Mouse (Mus musculus) ovary, adult 18-20 months (tissue): Measurements from ENCODE around the gene Paqr3.

Source experiments
- DNase-seq: peaks from one replicate; pipeline ENCODE4 v3.0.0; 2022; ENCODE audit warnings: low spot score, mixed read lengths

Gene Paqr3

DNA sequence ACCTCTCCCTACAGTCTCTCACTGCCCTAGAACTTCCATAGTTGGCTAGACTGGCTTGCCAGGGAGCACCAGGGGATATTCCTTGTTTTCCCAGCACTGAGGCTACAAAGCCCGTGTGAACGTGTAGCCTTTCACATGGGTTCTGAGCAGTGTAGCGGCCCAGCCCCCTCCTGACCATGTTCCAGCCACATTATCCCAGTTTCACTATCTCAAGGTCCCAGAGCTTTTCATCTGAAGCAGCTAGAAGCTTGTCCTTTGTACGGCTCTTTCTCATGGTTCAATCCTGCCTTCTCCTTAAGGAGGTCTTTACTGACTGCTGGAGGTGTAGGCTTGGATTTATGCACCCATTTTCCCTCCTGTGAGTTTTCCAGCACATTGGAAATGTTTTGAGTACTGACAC lies 26.9 kb downstream of the Paqr3 start:
- no peak for DNase-seq

- DNase-seq = no peak
Observed at GRCm38 (mm10) chr5:97083701-97084100, 27.7 kb downstream of the Paqr3 start.

DNA sequence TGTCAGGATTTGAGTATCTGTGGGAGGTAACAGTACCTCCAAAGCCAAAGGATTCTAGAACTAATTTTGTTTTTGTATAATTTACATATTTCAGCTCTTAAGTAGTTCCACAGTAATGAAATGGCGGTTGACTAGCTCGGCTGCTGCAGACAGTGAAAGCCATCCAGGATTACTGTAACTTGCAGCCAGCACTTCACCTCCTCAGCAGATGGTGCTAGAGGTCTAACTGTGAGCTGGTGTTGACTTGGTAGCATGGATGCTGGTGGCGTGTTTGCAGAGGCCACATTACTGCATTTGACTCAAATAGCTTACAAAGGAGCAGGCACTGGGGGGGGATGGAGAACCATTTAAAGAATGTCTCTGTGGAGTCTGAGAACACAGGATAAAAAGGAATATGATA lies 29.9 kb downstream of the Paqr3 start:
- DNase-seq = no peak

- DNase-seq = no peak
Observed at GRCm38 (mm10) chr5:97078641-97079040, 32.8 kb downstream of the Paqr3 start.

DNA sequence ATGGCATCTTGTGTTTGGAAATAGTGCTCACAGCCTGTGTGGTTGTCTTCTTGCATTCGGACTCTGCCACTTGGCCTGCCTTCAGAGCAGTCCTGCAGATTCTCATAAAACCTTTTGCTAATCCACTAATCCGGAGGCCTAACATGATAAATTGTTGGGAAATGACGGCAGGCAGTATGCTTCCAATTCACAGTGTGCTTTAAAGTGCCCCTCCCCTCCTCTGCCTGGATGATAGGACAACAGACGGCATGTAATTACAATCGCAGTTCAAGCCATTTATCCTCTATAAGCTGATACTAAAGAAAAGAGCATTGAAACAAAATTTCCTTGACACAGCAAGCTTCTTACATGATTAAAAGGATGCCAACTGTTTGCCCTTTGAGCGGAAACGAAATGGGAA lies 33.7 kb downstream of the Paqr3 start:
- DNase-seq = no peak

GRCm38 (mm10) chr5:97076167-97076566 lies 35.2 kb downstream of the Paqr3 start:
- DNase-seq = no peak

- no peak for DNase-seq
Observed at GRCm38 (mm10) chr5:97075476-97076151, 35.8 kb downstream of the Paqr3 start.

- DNase-seq = no peak
Observed at GRCm38 (mm10) chr5:97065746-97066145, 45.6 kb downstream of the Paqr3 start.

- no peak for DNase-seq
Observed at GRCm38 (mm10) chr5:97062041-97062440, 49.4 kb downstream of the Paqr3 start.

DNA sequence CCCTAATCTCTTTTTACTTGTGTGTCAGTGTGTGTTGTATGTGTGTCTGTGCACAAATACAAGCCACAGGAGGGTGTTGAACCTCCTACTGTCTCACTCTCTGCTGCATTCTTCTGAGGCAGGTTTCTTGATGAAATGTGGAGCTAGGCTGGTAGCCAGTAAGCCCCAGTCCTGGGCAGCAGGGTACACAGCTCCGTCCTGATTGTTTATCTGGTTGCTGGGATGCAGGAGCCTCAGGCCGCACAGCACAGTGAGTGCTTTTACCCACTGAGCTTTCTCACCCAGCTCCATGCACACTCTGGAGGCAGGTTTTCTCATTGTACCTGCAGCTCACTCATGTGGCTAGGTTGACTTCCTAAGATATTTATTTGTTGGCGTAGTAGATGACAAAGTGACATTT lies 50.5 kb downstream of the Paqr3 start:
- no peak for DNase-seq

DNA sequence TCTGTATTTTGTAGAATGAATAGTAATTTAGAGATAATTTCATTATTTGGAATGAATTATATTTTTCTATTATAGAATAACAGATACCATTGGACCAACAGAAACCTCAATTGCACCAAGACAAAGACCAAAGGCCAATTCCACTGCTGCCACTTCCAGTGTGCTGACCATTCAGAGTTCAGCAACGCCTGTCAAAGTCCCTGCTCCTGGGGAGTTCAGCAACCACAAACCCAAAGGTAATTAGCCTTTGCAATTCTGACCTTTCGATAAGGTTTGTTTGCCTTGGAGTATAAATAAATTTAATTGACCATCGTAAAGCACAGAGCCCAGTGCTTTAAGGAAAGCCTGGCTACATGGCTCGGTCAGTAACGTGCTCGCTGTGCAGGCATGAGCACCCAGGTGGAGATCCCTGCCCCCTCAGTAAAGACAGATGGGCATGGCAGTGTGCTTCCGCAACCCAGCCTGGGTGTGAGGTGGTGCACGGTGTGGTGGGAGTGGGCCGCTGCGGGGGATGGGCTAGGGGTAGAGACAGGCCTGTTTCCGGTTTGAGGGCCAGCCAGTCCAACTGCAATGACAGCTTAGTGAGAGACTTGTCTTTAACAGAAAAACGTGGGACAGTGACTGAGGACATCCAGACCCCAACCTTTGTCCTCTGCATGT lies 54.5 kb downstream of the Paqr3 start:
- no peak for DNase-seq

DNA sequence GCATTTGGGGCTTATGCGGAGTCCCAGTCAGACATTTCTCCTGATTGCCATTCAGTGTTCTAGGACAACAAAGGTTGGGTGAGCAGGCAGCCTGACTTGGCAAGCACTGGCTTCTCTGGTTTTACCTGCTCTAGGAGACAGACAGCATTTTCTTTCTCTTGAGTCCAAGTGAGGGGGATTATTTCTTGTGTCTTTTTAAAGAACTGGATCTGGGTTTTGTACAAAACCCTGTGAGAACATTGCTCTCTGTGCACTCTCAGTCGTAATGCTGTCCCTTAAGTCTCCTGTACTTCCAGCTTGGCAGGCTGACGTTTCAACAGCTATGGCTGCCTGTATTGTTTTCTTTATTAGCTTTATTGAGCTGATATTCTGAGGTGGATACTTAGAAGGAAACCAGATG lies 55.0 kb downstream of the Paqr3 start:
- no peak for DNase-seq

DNA sequence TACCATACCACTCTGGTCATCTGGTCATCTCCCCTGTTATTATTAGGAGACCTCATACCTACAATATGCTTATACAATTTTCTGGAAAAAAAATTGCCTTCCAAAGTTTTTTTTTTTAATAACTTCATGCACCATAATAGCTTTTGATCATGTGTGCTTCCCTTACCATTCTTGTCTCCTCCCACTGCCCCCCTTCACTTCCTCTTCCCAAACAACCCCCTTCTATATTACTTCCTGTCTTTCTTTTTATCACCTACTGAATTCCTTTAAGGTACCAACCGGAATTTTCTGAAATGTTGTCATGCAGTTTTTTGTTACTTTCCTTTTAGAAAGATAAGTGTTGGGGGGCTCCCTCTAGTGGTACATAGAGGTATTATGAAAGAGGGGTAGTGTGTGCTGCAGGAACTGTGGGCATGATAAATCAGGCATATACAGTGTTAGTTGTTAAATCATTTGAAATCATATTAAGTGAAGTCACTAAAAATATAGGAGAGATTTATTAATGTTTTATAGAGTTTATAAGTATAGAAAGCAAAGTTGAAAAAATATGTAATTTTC lies 55.8 kb downstream of the Paqr3 start:
- no peak for DNase-seq

DNA sequence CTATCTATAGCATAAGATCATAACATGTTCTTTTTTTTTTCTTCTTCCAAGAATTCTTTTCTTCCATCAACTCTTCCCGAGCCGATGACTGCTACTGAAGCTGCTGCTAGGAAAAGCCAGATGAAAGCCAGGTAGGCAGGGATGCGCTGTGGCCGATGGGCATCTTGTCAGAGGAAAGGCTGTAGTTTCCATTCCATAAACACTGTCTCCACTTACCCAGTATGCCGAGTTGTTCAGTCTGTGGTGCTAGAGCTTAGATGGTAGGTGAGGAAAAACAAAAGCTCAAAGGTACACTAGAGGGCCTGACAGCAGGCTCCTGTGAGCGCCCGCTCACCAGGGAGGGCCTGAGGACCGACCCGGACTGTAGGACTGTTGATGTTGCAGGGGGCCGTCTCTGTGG lies 56.6 kb downstream of the Paqr3 start:
- DNase-seq = no peak

DNA sequence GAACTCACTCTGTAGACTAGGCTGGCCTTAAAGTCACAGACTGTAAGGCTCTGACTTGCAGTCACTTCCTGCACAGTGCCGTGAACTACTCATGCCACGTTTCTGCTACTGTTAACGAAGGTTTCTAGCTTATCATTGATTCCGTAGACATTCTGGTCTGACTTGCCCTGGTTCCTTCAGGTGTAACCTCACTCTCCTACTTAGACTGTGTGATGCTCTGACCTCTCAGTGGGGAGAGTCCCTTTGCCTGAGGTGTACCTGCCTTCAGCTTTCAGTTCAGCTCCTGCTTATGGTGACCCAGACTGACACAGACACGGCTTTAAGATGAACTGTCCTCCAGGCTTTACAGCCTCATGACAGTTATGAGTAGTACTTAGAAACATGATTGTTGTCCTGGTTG lies 57.2 kb downstream of the Paqr3 start:
- DNase-seq = no peak

GRCm38 (mm10) chr5:97048905-97049304 lies 62.5 kb downstream of the Paqr3 start:
- DNase-seq = no peak

GRCm38 (mm10) chr5:97046680-97047079 lies 64.7 kb downstream of the Paqr3 start:
- DNase-seq = no peak

DNA sequence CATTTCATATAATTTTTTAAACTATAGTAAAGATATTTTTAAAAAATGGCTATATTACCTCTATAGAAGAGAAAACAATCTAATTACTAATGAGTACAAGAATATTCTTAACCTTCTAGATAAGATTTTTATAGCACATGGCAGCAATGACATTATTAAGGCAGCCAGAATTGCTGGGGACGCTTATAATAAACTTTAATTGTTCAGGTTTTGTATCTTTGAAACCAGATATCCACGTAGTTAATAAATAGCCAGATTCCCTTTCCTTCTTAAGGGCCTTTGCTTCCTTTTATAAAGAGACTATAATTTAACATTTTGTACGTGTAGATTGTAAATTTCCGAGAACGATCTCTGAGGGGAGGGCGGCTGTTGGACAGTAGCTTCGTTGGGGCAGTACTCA lies 66.1 kb downstream of the Paqr3 start:
- no peak for DNase-seq
